Mouse (Mus musculus): ENCODE measurements around the gene Cep63.

Gene Cep63

GRCm38 (mm10) chr9:102625983-102626838, at the start of gene Cep63, which contains the start of gene Anapc13:
Gene Cep63 (minus strand): TSS chr9:102626534.
Gene Anapc13 (plus strand): TSS chr9:102626296.
- DNase-seq: peak; percentile 99

- no peak for DNase-seq
These were observed 49.6 kb upstream of the Cep63 start for GRCm38 (mm10) chr9:102675922-102676321.

GRCm38 (mm10) chr9:102673381-102673780, 47.0 kb upstream of the Cep63 start:
- DNase-seq: no peak

- DNase-seq: no peak
These were observed 42.6 kb upstream of the Cep63 start for GRCm38 (mm10) chr9:102668906-102669305.

DNA sequence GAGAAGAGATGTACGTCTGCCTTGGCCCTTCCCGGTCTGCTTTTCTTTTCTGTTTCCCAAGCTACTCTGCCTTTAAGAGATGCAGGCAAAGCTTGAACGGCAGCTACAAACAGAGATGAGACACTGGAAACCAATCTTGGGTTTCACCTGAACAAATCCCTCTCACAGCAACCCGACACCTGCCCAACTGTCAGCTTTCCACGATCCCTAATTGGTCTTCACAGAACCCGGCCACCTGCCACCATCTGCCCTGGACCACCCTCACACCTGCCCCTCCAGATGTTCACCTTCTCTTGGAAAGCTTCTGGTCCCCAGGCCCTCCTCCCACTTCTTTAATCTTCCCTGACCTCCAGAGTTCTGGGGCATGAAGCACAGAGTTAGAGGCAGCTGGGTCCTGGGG, 41.8 kb upstream of the Cep63 start:
- no peak for DNase-seq

GRCm38 (mm10) chr9:102656355-102657095, 30.2 kb upstream of the Cep63 start:
- no peak for DNase-seq

GRCm38 (mm10) chr9:102651199-102651720, 24.9 kb upstream of the Cep63 start:
- DNase-seq: no peak

DNA sequence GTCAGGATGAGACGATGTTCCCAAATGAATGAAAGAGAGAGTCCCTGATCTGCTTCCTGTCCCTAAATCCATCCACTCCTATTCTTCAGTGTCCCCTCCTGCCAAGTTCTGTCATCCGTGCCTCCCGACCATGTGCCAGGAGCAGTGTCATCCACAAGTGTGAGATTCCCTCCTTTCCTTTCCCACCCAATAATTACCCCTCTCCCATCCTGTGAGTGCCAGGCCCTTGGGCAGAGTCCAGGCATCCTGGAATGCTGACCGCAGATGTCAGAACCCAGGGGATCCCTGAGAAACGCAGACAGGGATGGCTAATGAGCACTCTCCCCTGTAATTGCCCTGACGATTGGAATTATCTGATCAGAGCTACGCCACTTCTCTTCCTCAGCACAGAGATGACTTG, 24.3 kb upstream of the Cep63 start:
- no peak for DNase-seq

- DNase-seq: no peak
These were observed 23.7 kb upstream of the Cep63 start for GRCm38 (mm10) chr9:102649917-102650527.

- DNase-seq: no peak
These were observed 20.7 kb upstream of the Cep63 start for GRCm38 (mm10) chr9:102647010-102647409.

- DNase-seq: no peak
These were observed 18.9 kb upstream of the Cep63 start for GRCm38 (mm10) chr9:102645119-102645695.

- no peak for DNase-seq
These were observed 17.3 kb upstream of the Cep63 start for GRCm38 (mm10) chr9:102643486-102644101.

DNA sequence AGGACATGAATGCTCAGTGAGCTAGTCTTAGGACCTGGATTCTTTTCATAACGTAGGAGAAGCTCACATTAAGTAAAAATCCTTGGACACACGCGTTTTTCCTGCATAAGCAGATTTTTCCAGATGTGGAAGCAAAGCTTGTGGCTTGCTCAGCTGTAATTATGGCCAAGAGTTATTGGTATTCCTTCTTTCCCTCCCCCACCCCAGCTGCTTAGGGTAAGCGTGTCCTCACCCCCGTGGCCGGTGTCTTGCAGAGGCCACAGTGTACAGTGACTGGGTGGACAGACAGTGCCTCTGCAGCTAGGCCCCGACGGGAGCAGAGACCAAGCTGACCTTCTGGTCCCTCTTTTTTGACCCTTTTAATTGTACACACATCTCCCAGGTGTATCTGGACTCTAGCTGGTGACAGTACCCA, 16.7 kb upstream of the Cep63 start:
- no peak for DNase-seq

DNA sequence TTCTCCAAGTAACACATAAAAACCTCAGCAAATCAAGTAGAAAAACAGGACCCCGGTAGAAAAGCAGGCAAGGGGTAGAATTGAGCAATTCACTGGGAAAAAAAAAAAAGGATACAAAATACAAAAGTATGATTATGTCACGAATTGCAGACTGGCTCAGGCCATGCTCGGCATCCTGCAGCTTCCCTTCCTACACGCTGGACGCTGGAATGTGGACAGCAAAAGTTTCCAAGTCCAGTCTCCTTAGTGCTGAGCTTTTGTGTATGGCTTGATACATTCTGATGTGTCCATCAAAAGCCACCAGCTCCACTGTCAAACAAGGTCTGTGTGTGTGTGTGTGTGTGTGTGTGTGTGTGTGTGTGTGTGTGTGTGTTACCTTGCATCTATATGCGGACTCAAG, 15.2 kb upstream of the Cep63 start:
- no peak for DNase-seq

DNA sequence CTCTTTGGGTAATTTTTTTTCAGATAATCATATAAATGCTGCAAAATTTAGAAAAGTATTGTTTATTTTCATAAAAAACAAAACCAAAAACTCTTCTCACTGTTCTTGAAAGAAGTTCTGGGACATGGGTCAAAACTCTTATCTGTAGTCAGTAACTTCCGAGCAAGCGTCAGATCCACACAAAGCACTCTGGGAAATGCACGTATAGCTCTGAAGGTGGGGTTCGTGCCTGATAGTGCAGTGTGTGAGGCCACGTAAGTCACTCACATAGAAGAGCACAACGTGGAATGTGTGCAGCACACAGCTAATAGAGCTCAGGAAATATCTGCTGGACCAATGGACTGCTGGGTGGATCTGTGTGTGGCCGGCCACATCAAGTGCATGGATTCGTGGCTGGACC, 13.2 kb upstream of the Cep63 start:
- DNase-seq: no peak

GRCm38 (mm10) chr9:102638963-102639362, 12.6 kb upstream of the Cep63 start:
- no peak for DNase-seq

DNA sequence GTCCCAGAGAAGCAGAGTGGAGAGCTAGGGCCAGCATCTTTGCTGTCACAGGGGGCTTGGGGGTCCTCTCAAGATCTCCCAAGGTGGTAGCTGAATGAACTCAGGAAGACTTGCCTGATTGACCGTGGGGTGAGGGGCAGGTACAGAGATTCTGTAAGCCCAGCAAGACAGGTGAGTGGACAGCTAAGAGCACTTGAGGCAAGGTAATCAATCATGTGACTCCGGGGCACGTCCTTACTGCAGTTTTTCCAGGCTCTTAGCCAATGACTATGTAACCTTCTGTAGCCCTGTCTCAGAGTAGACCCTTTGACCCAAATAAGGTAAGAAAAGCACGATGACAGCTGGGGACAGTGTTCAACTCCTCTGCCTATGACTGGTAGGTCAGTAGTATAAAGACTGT, 10.8 kb upstream of the Cep63 start:
- no peak for DNase-seq

DNA sequence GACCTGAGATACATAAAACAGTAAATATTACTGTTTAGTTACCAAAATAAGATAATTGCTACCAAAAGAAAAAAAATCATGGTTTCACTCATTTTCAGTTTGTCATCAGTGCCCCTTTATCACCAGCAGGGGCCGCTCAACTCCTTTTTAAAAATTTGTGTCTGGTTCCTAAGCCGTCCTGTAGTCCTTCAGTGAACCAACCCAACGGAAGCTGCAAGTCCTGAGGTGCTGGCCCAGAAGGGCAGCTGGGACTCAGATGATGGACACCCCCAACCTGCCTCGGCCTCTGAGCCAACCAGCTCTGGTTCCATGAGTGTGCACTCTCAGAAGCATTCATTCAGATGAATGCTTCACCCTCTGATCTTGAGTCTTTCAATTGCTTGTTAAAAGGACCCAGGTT, 10.2 kb upstream of the Cep63 start:
- DNase-seq: peak; percentile 61

DNA sequence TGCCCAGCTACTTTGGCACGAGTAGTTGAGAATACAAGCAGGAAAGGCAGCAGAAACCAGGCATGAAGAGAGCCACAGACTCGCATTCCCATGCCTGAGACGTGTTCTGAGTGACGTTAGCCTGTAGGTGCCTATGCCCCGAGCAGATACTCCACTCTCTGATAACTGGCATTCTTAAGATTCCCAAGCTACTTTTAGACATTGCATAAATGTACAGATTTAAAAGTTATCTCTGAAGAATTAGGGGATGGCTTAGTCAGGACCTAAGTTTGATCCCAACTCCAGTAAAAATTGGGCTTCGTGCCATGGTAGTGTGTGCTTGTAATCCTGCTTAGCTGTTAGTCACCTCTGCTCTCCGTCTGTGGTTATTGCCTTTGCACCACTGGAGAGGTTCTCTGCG, 8.1 kb upstream of the Cep63 start:
- DNase-seq: no peak

DNA sequence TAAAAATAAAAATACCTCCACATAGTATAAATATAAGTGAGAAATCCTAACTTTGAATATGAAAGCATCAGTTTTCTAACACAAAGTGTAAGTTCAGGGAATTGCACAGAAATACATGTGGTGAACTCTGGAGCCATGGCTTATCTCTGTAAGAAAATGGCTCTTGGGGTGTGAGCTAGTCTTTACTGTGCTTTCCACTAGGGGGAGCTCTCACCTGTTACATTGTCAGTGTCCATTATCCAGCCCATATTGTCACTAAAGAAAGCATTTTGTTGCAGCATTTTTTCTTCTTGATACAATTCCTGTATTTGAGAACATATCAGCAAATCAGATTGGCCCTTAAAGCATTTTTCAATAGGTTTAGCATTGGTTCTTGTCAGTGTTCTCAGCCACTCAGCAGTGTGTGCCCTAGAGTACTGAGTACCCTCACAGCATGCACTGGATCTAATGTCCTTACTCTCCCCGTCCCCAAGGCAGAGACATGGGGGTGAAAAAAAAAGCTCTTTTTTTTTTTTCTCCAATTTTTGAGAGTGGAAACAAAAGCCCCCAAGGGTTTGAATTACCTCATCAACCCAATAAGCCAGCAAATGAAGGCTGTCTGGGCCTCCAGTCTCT, 6.7 kb upstream of the Cep63 start:
- DNase-seq: peak; percentile 54

- DNase-seq: no peak
These were observed 5.8 kb upstream of the Cep63 start for GRCm38 (mm10) chr9:102632173-102632572.

- no peak for DNase-seq
These were observed 5.3 kb upstream of the Cep63 start for GRCm38 (mm10) chr9:102631589-102632147.

All from thymus, postnatal 4 days (tissue).